Mouse (Mus musculus) left cerebral cortex, postnatal 25 days (tissue): ENCODE results near the gene Gm4969. TPM values are rescaled to one million over a fixed set of nuclear protein-coding genes. Genes with fewer than 3 reads are reported as not detected.
"Not testable (repeated sequence)": the region's sequence is repeated elsewhere in the genome, so short reads cannot be mapped to it uniquely, and the experiment has no call there.

Source experiments
- DNase-seq, 2 experiments: peaks; one replicate each; pipeline ENCODE4 v3.0.0; 2022; ENCODE audit warnings: low spot score in 2 of 2, mixed read lengths in 1 of 2
- intact Hi-C: fragments of 180-260 bp; cut with DNase I; formaldehyde crosslinking; loops from one replicate; pipeline ENCODE4 v1.15.1; 2025
- total RNA-seq, 2 experiments: library from RNA; stranded (reverse); gene quantifications; 2 replicates each; pipeline ENCODE4 v1.2.3; 2021

Gm4969 gene
- under 1 TPM; 0.25 to 0.32 TPM for total RNA-seq

DNA sequence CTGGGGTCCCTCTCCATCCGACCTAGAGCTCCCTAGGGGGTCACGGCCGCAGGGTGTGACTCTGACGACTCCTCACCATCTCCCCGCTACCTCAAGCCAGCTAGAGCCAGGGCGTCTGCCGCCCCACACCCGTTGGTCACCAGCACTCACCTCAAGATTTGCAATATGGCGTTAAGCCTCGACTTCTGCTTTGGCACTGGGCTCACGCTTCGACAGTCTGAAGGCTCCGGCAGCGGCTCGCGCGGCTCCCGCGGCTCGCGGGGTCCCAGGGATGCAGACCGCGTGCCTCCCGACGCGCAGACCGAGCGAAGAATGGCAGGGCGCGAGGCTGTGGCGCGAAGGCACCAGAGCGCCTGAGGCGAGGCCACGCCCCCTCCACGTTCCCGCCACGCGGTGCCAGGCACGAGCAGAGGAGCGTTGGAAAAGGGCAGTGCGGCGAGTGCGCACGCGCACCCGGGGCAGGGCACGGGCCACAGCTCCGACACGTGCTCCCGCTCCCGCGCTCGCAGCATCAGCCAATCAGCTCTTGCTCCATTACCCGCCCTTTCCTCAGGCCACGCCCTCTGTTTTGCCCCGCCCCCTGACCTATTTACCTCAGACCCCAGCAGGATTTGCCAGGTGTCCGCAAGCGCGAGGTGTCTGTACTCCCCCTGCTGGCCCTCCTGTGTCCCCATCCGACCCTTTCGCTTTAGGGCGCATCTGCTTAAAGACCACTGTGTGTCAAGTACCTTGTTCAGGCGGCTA, at the start of gene Gm4969:
TSS of gene Gm4969 (minus strand) at position 341 of the 744 bp plus-strand sequence.
- DNase-seq, result peak; percentile 52 to 62

DNA sequence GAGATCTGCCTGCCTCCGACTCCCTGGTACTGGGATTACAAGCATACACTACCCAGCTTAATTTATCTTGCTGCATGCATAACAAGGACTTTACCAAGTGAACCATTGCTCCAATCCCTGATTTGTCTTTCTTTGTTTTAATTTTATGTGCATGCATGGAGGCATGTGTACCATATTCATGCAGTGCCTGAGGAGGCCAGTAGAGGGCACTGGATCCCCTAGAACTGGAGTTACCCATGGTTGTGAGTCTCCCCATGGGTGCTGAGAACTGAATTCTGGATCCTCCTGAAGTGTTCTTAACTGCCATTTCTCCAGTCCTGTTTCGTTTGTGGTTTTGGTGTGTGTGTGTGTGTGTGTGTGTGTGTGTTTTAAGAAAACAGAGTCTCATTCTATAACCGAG, 48.8 kb upstream of the Gm4969 start:
- DNase-seq, result no peak
- intact Hi-C loops, result no loop called here

More for the DNA sequence above, at the start of gene Gm4969:
- intact Hi-C loops, result loop anchor here (2.0 kb wide), 1 partner anchor 23 kb away; the partner anchor contains the start of gene Six5

DNA sequence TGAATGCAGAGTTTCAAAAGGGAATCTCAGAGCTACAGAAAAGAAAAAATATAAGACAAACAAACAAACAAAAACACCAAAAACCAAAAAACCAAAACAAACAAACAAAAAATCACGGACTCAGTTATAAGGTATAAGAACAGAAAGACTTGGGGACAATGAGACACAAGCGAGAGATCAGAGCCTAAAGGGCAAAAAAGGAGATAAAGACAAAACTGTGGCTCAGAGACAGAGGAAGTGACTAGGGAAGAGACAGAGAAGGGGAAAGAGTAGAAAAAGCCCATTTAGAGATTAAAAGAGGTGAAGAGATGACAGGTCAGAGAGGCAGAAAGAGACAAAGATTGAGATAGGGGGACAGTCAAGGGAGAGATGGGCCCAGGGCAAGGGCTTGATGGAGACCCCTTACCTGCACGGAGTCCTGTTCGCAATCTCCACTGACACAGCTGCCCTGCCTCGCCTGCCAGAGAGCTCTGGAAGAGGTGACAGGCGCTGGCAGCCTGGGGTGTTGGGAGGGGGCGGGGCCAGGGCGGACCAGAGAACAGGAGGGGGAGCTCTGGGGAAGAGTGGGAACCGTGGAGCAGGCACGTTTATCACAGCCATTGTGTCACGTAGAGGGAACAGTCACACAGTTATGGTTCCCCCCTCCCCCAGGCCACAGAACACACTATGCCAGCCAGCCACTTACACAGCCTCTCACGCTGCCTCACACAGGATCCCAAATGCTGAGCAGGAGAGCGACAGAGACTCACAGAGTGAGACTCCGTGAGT, 47.7 kb upstream of the Gm4969 start, which contains the start of gene Gipr:
TSS of gene Gipr (minus strand) at position 472 of the 768 bp plus-strand sequence.
- intact Hi-C loops, result no loop called here
- no peak for DNase-seq

DNA sequence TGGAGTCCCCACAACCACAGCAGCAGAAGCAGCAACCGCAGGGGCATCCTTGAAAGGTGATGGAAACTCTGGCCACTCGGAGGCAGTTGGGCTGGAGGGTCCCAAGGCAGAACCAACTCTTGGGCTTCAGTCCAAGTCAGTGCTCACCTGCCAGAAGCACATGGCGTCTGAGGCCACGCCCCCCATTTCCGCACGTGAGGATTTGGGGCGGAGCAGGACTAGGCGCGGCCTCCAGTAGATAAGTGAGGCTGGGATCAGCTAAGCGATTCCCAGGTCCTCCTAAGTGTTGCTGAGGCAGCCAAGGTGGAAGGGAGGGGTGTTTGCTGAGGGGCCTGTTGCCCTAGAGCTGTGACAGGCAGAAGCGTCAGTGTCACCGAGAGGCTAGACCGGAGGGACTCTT, 46.8 kb upstream of the Gm4969 start:
- no peak for DNase-seq
- intact Hi-C loops, result no loop called here

DNA sequence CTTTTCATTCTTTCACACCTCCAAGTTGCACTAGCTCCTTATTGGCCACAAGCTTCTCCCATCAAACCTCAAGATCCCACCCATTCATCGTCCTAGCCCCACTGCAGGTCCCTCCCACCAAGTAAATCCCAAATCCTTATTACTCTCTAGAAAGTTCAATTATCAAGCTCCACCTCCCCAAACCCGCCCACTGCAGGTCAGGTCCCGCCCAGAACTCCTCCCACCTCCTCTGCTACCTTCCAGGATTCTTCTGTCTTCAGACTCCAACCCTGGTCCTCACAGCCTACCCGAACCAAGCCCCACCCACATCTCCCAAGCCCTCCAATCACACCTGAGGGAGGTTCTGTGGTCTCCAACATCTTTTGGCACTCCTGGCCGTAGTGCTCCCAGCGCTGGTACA, 46.0 kb upstream of the Gm4969 start:
- no peak for DNase-seq
- intact Hi-C loops, result no loop called here

DNA sequence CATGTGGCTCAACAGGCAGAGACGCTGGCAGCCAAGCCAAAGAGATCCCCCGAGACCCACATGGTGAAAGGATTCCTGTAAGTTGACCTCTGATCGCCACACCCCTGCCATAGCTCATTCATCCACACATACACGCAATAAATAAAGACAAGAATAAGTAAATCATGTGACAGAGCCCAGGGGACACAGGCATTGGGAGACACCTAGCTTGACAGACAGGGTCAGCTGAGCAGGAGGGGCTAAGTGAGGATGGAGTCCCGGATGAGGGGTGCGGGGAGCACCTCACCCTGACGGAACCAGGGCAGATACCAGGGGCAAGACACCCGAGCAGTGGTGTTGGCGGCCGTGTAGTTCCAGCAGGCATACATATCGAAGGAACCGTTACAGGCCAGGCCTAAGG, 45.6 kb upstream of the Gm4969 start:
- no peak for DNase-seq
- intact Hi-C loops, result no loop called here

DNA sequence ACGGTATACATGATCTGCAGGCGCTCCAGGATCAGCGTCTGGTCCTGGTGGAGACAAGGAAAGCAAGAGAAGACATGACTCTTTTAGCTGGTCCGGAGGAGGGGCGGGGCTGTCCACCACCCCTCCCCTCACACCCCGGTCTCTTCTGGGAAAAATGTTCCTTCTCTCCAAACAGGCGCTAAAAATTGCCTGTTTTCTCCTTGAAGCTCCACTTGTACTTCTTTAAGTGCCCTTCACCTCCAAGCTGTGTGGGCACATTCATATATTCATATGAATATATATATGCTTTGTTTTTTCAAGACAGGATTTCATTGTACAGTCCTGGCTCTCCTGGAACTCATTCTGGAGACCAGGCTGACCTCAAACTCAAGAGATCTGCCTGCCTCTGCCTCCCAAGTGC, 44.8 kb upstream of the Gm4969 start:
- DNase-seq, result no peak
- intact Hi-C loops, result no loop called here

DNA sequence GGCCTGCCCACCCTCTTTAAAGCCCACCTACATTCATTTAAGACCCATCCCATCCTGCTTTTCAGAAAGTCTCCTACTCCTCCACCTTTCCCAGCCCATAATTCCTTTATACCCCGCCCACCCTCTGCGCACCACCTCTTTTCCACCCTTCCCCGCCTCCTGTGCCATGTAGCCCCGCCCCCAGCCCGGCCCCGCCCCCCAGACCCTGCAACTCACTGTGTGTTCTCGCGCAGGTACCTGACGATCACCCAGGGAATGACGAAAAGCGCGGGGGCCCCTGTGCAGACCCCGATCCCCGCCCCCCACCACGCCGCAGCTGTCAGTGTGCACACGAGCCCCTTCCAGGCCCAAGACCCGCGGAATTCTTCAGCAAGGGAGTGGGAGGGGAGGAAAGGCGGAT, 41.9 kb upstream of the Gm4969 start:
- no peak for DNase-seq
- intact Hi-C loops, result no loop called here

DNA sequence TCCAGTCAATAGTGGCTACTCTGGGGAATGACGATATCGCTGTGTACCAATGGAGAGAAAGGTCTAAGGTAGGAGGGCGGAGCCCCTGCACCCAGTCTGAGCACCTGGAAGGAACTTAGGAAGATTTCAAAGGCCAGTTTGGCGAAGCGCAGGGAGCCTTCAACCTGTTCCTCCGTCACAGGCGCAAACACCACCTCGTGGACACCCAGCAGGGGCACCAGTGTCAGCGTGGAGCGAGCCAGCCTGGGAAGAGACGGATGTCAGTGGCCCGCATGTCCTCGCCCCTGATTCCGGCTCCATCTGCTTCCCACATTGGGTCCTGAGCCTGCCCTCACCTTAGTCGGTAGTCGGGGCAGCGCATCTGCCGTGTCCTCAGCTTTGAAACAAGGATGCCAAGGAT, 41.2 kb upstream of the Gm4969 start:
- intact Hi-C loops, result no loop called here
- DNase-seq, result no peak

DNA sequence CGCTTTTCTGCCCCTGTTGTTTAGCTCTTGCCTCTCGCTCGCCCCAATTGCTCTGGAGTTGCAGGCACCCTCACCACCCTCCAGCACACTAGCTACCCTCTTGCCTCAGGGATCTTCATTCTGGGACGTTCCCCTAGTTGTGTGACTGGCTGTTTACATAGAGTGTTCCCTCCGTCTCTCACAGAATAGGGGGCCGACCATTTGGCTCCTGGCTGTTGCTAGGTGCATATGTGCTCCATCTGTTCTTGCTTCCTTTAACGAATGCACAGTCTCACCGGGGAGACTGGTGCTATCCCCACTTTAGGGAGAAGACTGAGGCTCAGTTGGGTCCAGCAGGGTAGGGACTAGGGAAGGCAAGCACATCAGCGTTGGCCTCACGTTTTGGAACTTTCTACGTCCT, 40.4 kb upstream of the Gm4969 start:
- no peak for DNase-seq
- intact Hi-C loops, result no loop called here

DNA sequence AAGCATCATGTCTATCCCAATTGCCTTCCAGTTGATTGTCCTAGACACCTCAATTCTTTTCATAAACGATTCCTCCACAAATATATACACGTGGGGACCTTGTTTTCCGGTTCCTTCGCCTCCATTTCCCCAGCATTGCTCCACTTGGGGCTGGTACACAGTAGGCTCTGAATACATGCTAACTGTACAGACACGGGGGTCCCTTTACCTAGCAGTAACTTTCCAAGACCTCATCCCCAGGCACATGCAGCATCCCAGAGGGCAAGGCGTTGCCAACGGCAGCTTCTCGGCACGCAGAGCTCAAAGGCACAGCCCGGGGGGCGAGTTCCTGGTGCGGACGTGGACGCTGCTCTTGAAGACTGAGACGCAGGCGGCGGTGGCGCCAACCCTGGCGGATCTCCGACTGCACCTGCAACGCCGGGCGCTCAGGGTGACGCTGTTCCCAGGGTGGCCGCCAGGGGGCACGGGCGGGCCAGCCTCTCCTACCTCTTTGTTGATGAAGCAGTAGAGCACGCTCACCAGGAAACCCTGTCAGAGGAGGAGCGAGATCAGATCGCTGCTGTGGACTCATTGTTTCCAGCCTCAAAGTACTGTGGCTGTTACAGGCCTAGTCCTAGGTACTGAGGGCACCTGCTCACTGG, 39.1 kb upstream of the Gm4969 start:
- peak; percentile 89 to 95 for DNase-seq
- intact Hi-C loops, result loop anchor here (1.0 kb wide), 1 partner anchor 16 kb away; no protein-coding TSS in a partner anchor

DNA sequence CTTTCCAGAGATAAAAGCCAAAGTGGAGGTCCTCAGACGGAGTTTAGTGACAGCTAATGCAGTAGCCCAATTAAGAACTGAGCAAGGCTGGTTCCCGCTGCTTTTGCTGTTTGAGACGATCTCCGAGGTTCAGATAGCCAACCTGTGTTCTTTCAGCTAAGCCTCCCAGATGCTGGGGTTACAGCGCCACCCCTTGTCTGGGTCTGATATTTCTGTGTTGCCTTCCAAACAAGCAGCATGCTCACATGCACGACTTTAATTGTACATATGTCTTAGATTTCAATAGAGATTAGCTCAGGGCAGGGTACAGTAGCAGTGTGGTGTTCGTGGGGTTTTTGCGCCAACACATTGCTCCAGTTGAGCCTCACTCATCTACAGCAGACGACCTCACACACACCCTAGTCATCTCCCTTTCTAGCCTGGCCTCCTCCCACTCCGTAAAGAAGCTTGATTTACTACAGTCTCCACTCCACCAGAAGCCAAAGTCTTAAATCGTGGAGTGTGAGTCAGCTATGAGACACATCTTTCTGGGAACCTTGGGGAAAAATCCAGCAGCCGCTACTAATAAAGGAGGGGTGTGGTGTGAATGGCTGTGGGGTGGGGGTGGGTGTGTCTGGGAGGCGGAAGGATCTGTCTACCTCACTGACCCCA, 37.8 kb upstream of the Gm4969 start:
- peak in 1 of 2 experiments; percentile 68 for DNase-seq
- intact Hi-C loops, result no loop called here

DNA sequence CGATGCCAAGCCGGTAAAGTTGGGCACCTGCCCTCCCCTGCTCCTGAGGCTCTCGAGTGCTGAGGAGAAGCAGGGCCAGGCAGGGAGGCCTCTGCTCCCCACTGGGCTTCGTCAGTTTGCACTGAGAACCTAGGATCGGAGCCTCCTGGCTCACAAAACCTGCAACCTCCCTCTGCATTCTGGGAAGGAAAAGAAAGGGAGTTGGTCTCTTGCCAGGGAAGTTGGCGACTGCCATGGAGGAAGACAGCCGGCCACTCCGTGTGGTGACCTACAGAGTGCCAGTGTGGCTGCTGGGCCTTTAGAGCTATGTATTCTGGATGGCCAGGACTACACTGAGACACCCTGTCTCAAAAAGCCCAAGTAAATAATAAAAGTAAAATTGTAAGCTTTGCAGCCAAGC, 36.6 kb upstream of the Gm4969 start:
- intact Hi-C loops, result no loop called here
- no peak for DNase-seq

DNA sequence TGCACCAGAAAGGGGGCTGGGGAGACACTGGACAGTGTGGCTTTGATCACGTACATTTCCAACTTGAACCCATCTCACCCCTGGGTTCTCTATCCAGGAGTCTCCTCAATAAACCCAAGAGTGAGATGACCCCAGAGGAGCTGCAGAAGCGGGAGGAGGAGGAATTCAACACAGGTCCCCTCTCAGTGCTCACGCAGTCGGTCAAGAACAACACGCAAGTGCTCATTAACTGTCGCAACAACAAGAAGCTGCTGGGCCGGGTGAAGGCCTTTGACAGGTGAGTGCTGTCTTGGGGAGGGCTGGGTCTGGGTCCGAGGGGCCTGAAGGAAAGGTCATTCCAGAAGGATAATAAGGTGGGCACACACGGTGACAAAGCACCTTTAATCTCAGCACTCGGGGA, 33.0 kb upstream of the Gm4969 start:
- intact Hi-C loops, DNase-seq: not testable (repeated sequence)

DNA sequence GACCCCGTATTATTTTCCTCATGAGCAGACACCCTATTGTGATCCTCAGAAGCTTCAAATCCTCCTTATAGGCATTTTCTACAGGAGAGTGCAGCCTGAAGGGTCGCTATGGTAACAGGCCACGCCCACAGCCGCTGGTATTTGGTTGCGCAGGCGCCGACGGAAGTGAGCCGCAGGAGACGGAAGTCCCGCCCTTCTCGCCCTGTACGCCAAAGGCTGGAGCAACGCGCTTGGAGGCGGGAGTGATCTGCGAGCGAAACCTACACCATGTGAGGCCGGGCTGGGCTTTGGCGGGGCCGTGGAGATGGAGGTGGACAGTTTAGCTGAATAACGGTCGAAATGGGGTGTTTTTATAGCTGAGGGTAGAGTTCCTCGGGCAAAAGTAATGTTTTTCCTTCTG, 31.5 kb upstream of the Gm4969 start, which contains the start of gene Snrpd2:
TSS of gene Snrpd2 (plus strand) at position 97 of the 400 bp plus-strand sequence.
- peak; percentile 96 to 97 for DNase-seq
- intact Hi-C loops, result no loop called here

DNA sequence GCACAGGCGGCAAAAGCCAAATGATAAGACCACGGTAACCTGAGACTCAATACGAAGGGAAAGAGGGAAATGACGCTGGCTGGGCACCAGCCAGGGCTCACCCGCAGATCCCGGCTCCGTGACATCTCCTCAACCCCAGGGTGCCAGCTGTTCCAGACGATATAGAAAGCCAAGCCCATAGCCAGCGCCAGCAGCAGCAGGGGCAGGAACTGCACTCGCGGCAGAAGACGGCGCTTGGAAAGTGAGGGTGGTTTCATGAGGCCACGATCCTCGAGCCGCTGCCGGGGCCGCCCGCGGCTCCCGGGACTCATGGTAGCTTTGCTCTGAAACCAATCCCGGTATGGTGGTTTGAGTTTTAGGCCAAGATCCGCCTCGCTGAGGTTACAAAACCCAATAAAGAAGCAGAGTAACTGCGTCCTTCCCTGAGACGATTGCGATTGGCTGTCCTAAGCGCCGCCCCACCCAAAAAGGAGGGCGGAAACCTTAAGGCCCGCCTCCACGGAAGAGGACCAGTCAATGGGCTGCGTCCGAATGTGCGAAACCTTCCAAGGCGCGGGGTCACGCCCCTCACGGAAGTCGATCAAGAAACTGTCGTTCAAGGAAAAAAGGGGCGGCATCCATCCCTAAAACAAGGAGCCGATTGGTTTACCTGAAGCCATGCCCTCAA, 30.8 kb upstream of the Gm4969 start, which contains the start of gene Qpctl:
TSS of gene Qpctl (minus strand) at position 417 of the 667 bp plus-strand sequence.
- intact Hi-C loops, result no loop called here
- peak; percentile 98 to 100 for DNase-seq

DNA sequence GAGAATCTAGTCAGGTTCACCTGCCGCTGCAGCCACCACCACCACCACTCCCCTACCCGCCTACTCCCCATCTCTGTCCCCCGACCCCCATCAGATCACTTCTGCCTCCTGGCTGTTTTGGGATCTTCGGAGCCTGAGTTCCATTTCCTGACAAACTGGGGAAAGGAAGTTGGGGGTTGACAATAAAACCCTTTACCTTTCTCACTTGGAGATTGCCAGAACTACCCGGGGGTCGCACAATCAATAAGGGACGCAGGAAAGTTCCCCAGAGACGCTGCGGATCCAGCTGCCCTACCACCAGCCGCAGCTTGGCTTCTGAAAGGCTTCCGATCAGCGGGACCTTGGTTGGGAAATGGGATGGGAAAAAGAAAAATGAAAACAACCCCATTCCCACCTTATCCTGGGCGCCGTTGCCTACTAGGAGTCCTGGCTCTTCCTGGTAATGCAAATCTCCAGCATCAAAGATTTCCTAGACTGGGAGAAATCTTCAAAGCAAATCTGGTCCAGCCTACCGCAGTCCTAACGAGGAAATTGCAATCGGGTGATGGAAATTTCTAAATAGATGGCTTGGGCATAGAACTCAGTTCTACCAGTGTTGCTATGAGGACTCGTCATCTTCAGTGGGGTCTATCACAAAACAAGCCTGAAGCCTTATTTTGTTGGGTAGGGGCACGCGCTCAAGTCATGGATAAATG, 30.2 kb upstream of the Gm4969 start:
- intact Hi-C loops, result no loop called here

DNA sequence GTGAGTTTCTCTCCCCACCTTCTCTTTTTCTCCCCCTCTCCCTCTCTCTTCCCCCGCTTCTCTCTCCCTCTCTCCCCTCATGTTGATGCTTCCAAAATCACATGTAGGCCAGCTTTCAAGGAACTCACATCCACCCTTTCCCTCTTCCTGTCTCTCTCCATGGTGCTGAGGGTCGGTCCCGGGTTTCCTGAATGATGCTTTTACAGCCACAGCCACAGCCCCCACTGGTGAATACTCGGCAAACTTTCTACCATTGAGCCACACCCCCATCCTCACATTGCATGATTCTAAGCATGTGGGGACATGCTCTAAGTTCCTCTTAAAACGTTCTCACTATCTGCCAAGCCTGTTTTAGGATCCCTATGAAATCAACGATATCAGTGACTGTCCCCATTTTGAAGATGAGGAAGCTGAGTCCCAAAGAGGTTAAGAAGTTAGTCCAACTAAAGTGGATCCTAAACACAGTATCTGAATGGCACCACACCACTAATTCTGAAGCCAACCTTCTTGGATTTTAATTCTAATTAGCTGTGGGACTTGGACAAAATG, 29.4 kb upstream of the Gm4969 start:
- DNase-seq, result no peak
- intact Hi-C loops, result no loop called here

More for the DNA sequence above, 30.2 kb upstream of the Gm4969 start:
- no peak for DNase-seq
